Mouse (Mus musculus): ENCODE results near the gene Pde4d.

The Pde4d gene

GRCm38 (mm10) chr13:109914846-109915245, 1465.1 kb downstream of the Pde4d start:
- DNase-seq (ENCODE audit: low read depth, low spot score) = no peak

GRCm38 (mm10) chr13:109915501-109915900, 1465.8 kb downstream of the Pde4d start:
- DNase-seq (ENCODE audit: low read depth, low spot score) = no peak

DNA sequence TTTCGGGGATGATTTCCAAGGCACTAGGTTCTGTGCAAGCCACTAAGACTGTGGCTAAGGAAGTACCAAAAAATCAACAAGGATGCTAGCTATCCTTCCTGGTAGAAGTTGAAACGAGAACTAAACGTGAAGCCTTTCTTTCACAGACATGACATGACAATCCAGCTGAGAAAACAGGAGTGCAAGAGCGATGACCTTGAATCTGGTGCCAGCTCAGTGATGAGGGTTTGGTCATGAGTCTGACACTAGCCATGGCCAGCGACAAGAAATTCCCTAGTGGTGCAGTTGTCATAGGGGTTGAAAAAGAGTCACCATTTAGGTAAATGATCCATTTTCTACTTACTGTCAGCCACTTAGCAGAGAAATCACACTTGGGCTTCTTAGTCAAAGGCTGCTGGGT, 1466.2 kb downstream of the Pde4d start:
- no peak for DNase-seq (ENCODE audit: low read depth, low spot score)

DNA sequence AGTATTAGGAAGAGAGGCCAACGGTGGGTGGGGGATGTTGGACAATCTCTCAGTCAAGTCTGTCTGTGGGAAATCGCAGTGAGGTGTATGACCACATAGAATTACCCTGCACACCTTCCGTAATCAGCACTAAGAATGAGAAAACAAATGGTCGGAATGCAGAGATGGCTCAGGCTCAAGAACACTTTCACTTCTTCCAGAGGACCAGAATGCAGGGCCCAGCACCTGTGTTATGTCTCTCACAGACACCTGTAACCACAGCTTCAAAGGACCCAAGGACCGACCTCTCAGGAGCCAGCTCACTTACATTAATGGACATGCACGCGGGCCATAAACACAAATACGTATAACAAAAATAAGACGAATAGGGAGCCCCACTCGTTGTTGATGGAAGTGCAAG, 1467.8 kb downstream of the Pde4d start:
- DNase-seq (ENCODE audit: low read depth, low spot score) = no peak

DNA sequence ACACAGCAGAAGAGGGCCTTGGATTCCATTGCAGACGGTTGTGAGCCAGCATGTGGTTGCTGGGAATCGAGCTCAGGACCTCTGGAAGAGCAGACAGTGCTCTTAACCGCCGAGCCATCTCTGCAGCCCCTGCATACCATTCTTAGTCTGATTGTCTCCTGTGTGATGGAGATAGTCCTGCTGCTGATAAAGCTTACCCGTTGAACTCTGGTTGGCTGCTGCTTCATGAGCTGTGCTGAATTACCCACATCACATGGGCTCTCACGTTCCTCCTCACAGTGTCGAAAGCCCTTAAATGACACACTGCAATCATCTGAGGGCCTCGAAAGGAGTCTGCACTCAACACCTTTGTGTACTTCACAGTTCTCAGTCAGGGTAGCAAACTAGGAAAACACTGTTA, 1468.9 kb downstream of the Pde4d start:
- DNase-seq (ENCODE audit: low read depth, low spot score) = no peak

DNA sequence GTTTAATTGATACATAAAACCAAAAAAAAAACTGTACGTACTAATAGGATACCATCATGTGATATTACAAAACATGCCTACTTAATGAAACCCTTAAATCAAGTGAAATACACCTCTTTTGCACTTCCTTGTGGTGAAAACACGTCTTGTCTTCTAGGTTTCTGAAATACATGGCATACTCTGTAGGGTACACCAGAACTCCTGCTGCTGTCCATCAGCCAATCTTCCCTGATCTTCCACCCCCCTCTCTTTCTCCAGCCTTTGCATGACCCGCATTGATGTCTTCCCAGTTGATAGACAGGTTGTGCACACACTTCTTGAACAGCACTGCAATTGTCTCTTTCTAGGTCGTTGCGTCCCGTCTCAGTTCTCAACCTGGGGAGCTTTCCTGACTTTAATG, 1470.5 kb downstream of the Pde4d start:
- no peak for DNase-seq (ENCODE audit: low read depth, low spot score)

GRCm38 (mm10) chr13:109921336-109922038, 1471.7 kb downstream of the Pde4d start:
- DNase-seq (ENCODE audit: low read depth, low spot score) = no peak

- peak; percentile 73 for DNase-seq (ENCODE audit: low read depth, low spot score)
Measured at GRCm38 (mm10) chr13:109922228-109922627, 1472.5 kb downstream of the Pde4d start.

GRCm38 (mm10) chr13:109922782-109923181, 1473.0 kb downstream of the Pde4d start:
- no peak for DNase-seq (ENCODE audit: low read depth, low spot score)

GRCm38 (mm10) chr13:109924771-109925170, 1475.0 kb downstream of the Pde4d start:
- no peak for DNase-seq (ENCODE audit: low read depth, low spot score)

DNA sequence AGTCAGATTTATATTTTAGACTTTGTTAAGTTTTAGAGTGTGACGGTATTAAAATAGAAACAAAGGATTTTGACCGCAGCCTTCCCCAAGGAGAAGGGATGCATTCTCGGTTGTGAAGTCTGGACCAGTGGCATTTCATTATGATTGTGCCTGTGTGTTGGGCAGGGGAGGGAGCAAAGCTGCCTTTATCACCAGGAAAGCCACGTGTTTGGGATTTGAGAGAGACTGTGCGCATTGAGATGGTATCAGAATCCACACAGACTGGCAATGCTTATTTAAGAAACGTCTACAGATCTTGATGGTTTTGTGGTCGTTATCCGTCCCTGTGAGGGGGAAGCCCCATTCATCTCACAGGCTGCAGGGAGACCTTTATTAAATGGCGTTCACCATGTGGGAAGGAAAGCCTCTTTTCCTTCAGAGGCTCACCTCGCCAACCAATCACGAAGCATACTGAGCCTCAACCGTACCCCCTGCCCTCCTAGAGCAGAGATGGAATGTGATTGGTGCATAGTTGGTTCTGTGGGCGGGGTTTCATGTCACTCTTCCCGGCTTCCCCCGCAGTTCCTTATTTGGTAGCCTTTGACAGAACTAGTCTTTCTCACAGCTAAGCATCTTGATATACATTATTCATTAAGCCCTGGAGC, 1476.7 kb downstream of the Pde4d start:
- no peak for DNase-seq (ENCODE audit: low read depth, low spot score)

DNA sequence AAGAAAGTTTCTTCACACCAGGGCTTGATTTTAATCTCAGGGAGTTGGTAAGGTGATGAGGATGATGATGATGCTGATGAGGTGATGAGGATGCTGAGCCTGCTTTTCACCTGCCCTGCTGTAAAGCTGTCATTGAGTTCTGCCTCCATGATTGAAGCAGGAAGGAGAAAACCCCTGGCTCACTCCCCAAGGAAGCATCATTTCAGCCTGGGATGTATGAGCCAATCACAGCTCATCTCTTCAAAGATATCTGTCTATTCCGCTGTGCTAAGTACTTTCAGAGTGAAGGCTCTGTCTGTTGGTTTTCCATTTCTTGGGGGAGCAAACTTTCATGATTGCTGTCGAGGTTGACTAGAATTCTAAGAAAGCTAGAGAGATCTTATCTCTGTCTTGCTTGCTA, 1478.0 kb downstream of the Pde4d start:
- no peak for DNase-seq (ENCODE audit: low read depth, low spot score)

DNA sequence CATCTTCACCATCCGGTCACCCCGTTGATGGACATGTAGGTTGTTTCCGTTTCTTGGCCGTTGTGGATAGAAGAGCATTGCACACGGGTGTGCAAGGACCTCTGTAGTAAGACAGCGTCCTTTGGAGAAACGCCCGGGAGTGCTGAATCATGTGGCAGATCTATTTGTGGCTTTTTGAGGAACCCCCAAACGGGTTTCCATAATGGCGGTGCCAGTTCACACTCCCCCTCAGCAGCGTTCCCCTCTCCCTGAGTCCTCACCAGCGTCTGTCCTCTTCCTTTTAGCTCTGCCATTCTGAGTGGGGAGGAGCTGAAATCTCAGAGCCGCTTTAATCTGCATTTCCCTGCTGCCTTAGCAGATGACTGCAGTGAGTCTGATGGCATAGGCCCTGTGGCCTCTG, 1482.9 kb downstream of the Pde4d start:
- DNase-seq (ENCODE audit: low read depth, low spot score) = no peak

DNA sequence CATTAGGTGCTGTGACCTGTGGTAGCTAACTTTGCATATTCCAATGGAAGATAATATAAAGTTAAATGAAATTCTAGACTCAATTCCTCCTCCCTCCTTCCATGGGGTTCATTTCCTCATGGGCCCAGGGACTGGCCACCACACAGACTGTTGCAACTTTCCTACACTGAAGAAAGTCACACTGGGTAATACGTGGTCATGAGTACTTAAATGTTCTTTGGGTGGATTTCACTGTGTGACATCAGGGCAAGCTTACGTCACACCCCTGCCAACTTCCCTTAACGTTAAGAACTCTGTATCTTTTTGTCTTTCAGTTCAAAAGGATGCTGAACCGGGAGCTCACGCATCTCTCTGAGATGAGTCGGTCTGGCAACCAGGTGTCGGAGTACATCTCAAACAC, 1483.8 kb downstream of the Pde4d start:
- no peak for DNase-seq (ENCODE audit: low read depth, low spot score)

GRCm38 (mm10) chr13:109936866-109937265, 1487.1 kb downstream of the Pde4d start:
- DNase-seq (ENCODE audit: low read depth, low spot score) = no peak

- no peak for DNase-seq (ENCODE audit: low read depth, low spot score)
Measured at GRCm38 (mm10) chr13:109944822-109945551, 1495.2 kb downstream of the Pde4d start.

GRCm38 (mm10) chr13:109951466-109951865, 1501.7 kb downstream of the Pde4d start:
- DNase-seq (ENCODE audit: low read depth, low spot score) = no peak

DNA sequence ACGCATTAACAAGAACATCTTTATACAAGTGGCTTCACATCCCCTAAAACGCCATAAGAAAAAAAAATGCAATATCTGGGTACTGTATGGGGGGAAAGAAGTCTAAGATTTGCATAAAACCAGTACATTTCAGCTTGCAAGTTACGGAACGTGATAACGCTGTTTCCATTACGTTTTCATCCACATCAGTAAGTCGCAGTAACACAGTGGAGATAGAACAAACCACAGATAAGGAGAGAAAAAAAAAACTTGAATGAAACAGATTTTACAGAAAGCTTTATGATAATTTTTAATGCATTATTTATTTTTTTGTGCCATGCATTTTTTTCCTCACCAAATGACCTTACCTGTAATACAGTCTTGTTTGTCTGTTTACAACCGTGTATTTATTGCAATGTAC, 1504.4 kb downstream of the Pde4d start:
- DNase-seq (ENCODE audit: low read depth, low spot score) = no peak

- peak; percentile 2 for DNase-seq (ENCODE audit: low read depth, low spot score)
Measured at GRCm38 (mm10) chr13:109957953-109958352, 1508.2 kb downstream of the Pde4d start.

- no peak for DNase-seq (ENCODE audit: low read depth, low spot score)
Measured at GRCm38 (mm10) chr13:109982821-109983443, 1533.2 kb downstream of the Pde4d start.

- no peak for DNase-seq (ENCODE audit: low read depth, low spot score)
Measured at GRCm38 (mm10) chr13:109985411-109985810, 1535.7 kb downstream of the Pde4d start.

DNA sequence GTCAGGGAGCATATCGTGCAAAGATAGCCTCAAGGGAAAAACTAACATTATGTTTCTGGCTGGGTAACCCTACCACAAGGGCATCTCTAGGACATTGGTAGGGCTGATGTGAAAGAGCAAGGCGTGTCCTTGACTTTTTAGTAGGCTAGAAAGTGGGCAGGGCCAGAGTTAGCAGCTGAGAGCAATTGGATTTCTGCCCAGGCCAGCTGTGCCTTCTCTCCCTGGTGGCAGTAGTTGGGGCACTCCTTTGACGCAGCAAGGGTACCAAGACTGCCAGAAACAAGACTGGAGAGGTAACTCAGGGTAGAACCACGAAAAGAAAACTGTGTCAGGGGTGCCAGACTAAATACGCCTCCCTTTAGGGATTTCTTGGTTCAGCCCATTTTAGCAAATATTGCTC, 1536.1 kb downstream of the Pde4d start:
- no peak for DNase-seq (ENCODE audit: low read depth, low spot score)
